Mouse (Mus musculus) kidney, embryonic 15.5 days (tissue): ENCODE measurements around the gene Prg4. TPM values are rescaled to one million over a fixed set of nuclear protein-coding genes. Genes with fewer than 3 reads are reported as not detected.

Source experiments
- ATAC-seq: fragments of 200-750 bp; cut with Nextera tagmentation; replicated peaks from 2 replicates; pipeline ENCODE4 v1.8.0; 2017; ENCODE audit warnings: moderate TSS enrichment; ENCODE audit not compliant: low FRiP score
- H3K27ac ChIP-seq: fragments of 300-500 bp; sonication (generic); 2 replicates; pipeline ENCODE4 v1.5.1; 2015; ENCODE audit warnings: mild to moderate bottlenecking, inconsistent platforms
- H3K27me3 ChIP-seq: fragments of 300-500 bp; sonication (generic); 2 replicates; pipeline ENCODE4 v1.6.1; 2015; ENCODE audit warnings: inconsistent platforms
- H3K36me3 ChIP-seq: fragments of 300-500 bp; sonication (generic); 2 replicates; pipeline ENCODE4 v1.6.1; 2015; ENCODE audit warnings: inconsistent platforms
- H3K4me1 ChIP-seq: fragments of 300-500 bp; sonication (generic); 2 replicates; pipeline ENCODE4 v1.6.1; 2015; ENCODE audit warnings: inconsistent platforms
- H3K4me2 ChIP-seq: fragments of 300-500 bp; sonication (generic); 2 replicates; pipeline ENCODE4 v1.6.1; 2015; ENCODE audit warnings: moderate library complexity, mild to moderate bottlenecking, inconsistent platforms
- H3K4me3 ChIP-seq: fragments of 300-500 bp; sonication (generic); replicated peaks from 2 replicates; pipeline ENCODE4 v1.5.1; 2015; ENCODE audit warnings: mild to moderate bottlenecking, inconsistent platforms
- H3K9ac ChIP-seq: fragments of 300-500 bp; sonication (generic); 2 replicates; pipeline ENCODE4 v1.6.1; 2015; ENCODE audit warnings: mild to moderate bottlenecking, inconsistent platforms
- H3K9me3 ChIP-seq: fragments of 300-500 bp; sonication (generic); replicated peaks from 2 replicates; pipeline ENCODE4 v1.6.1; 2016; ENCODE audit warnings: inconsistent platforms
- WGBS: fragments of 180-500 bp; shearing (Covaris S2); methylation state at CpG from one replicate; pipeline ENCODE4 v1.1.7; 2015; ENCODE audit warnings: mixed read lengths; 5-methylcytosine and 5-hydroxymethylcytosine counted together
- polyA plus RNA-seq: library from polyadenylated mRNA; unstranded; fragments of >200 nt; fragmentation: Nextera tagmentation; extraction: Ambion mirVana; gene quantifications from 2 replicates; pipeline ENCODE4 v1.2.1, GENCODE M21; 2015

Gene Prg4
- 0.46 and 0.79 TPM in 2 replicates for polyA plus RNA-seq

DNA sequence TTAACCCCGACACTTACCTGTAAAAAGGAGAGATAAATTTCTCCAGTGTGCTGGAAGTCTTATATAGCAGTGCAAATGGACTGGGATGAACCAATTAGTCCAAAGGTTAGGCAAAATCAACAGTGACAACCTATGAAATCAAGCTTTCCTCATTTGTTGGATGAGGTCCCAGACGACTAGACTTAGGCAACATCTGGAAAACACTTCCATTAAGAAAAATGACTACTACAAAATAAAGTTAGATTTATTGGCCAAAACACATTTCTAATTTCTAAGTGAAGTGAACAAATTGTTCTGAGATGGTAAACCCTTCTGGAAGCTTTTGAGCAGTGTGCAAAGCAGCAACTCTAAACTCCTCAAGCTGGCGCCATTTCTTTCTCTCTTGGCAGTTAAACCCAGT is at the start of gene Prg4:
Gene Prg4 (minus strand): TSS at position 34 of the 400 bp plus-strand sequence.
- Histone ChIP-seq H3K4me2 (no peak within 1 kb of the TSS), H3K4me3 (no peak within 1 kb of the TSS), H3K9me3 (no peaks in the 10 kb centered on the region), H3K9ac (no peak within 1 kb of the TSS), H3K27me3 (no peaks in the 10 kb centered on the region), H3K4me1 (no peaks in the 10 kb centered on the region), H3K36me3 (no peaks in the 10 kb centered on the region), H3K27ac (no peak within 1 kb of the TSS)
- 73% methylated on average over 3 of the region's 3 CpGs for WGBS
- no peak for ATAC-seq

DNA sequence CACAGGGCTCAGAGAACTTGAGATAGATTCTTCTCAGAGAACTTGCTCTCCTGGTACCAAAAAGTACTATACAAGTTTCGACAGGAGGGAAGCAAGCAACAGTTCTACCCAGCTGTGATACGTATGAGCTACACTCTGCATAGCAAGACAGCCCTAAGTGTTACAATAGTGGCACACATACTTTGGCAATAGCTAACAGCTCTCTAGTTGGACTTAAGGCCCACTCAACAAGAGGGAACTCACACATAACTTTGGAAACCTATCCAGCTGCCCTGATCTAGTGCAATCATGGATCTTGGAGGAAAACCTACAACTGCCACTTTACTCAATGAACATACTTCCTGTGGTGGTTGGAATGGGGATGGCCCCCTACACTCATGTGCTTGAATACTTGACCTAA is 47.1 kb upstream of the Prg4 start:
- 92% methylated on average over 2 of the region's 2 CpGs for WGBS
- Histone ChIP-seq H3K9me3 (no peaks in the 10 kb centered on the region), H3K27ac (no peak overlapping the region), H3K9ac (no peak overlapping the region), H3K4me2 (no peak overlapping the region), H3K4me3 (no peak overlapping the region), H3K4me1 (no peaks in the 10 kb centered on the region), H3K27me3 (no peaks in the 10 kb centered on the region), H3K36me3 (no peaks in the 10 kb centered on the region)
- ATAC-seq, result no peak

DNA sequence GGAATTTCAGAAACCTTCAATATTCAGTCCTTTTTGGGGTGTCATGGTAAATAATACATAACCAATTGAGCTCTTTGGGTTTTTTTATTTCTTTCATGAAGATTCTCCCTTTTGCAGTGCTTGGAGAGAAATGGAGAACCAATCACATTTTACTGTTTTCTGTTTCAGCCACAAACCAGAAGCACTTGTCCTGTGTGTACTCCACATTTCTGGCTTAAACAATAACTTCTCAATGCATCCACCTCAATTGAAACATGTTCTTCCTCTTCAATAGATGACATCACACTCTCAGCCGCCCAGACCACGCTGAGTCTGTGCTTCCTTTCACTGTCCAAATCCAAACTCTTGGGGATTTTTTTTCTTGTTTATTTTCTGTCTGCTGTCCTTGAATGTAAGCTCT is 39.8 kb upstream of the Prg4 start:
- H3K9me3 ChIP-seq, result no peaks in the 10 kb centered on the region
- H3K4me1 ChIP-seq, result no peaks in the 10 kb centered on the region
- H3K4me2 ChIP-seq, result no peak overlapping the region
- ATAC-seq, result no peak
- no peak overlapping the region for H3K27ac ChIP-seq
- H3K27me3 ChIP-seq, result no peaks in the 10 kb centered on the region
- H3K4me3 ChIP-seq, result no peak overlapping the region
- H3K36me3 ChIP-seq, result no peaks in the 10 kb centered on the region
- WGBS, result 57% methylated on average over 2 of the region's 2 CpGs
- H3K9ac ChIP-seq, result no peak overlapping the region

DNA sequence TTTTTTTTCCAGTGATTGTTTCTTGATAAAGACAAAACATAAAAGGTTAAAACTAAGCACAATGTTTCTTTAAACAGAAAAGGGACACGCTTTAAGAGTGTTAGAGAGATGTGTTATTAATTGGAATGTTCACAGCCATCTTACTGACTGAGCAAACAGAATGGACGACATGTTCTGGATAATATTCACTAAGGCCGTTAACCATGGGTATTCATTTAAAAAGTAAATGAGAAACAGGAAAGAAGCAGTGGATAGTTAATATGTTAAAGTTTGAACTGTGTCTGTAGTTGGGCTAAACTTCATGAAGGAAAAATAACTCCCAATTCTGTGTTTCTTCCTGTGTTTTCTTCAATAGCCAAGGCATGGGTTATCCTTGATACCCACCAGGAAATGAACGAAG is 37.4 kb upstream of the Prg4 start:
- peak overlapping the region; percentile 68 for H3K27ac ChIP-seq
- ATAC-seq, result 0 out of 2 replicates have a peak, but pooled peaks have one; percentile 18

DNA sequence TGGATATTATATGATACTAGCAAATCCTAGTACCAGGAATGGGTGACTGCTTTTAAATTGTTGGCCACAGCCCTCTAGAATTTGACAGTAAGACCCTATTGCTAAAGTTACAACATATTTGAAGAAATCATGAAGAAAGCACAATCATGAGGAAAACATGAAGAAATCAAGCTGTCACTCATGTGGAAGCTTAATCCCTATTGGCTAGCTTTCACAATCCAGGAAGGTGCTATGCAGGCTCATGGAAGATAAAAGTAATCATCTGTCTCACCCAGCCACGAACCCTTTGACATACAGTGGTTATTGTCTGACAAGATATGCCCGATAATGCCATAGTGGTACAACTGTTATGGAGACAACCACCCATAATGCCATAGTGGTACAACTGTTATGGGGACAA is 32.2 kb upstream of the Prg4 start:
- no peak overlapping the region for H3K4me2 ChIP-seq
- no peak for ATAC-seq
- 93% methylated on average over 2 of the region's 2 CpGs for WGBS
- no peak overlapping the region for H3K9ac ChIP-seq
- no peaks in the 10 kb centered on the region for H3K27me3 ChIP-seq
- H3K4me3 ChIP-seq, result no peak overlapping the region
- H3K27ac ChIP-seq, result no peak overlapping the region
- no peaks in the 10 kb centered on the region for H3K9me3 ChIP-seq
- no peaks in the 10 kb centered on the region for H3K36me3 ChIP-seq
- H3K4me1 ChIP-seq, result no peaks in the 10 kb centered on the region

More for the DNA sequence above, 37.4 kb upstream of the Prg4 start:
- Histone ChIP-seq H3K9me3 (no peaks in the 10 kb centered on the region), H3K4me2 (no peak overlapping the region), H3K4me3 (no peak overlapping the region), H3K9ac (no peak overlapping the region), H3K27me3 (no peaks in the 10 kb centered on the region), H3K36me3 (no peaks in the 10 kb centered on the region), H3K4me1 (no peaks in the 10 kb centered on the region)
- 78% methylated on average over 4 of the region's 4 CpGs for WGBS

DNA sequence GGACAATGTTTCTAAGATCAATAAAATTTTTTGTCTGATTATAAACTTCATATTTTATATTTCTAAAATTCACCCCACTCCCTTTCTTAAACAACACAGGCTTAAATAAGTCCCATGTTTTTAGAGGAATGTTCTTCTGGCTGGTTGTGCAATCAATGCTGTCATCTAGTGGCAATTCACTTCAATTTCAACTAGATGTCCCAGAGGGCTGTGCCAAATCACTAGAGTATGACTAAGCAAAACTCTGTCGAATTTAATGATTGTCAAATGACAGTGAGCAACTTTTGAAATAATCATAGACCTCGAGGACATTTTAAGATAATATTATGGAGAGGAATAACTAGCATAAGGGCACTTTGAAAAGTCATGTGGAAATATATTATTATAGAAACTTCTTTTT is 31.7 kb upstream of the Prg4 start:
- Histone ChIP-seq H3K9me3 (no peaks in the 10 kb centered on the region), H3K4me3 (no peak overlapping the region), H3K36me3 (no peaks in the 10 kb centered on the region), H3K4me1 (no peaks in the 10 kb centered on the region), H3K27ac (no peak overlapping the region), H3K4me2 (no peak overlapping the region), H3K27me3 (no peaks in the 10 kb centered on the region), H3K9ac (no peak overlapping the region)
- WGBS, result 70% methylated on average over 2 of the region's 2 CpGs
- no peak for ATAC-seq

DNA sequence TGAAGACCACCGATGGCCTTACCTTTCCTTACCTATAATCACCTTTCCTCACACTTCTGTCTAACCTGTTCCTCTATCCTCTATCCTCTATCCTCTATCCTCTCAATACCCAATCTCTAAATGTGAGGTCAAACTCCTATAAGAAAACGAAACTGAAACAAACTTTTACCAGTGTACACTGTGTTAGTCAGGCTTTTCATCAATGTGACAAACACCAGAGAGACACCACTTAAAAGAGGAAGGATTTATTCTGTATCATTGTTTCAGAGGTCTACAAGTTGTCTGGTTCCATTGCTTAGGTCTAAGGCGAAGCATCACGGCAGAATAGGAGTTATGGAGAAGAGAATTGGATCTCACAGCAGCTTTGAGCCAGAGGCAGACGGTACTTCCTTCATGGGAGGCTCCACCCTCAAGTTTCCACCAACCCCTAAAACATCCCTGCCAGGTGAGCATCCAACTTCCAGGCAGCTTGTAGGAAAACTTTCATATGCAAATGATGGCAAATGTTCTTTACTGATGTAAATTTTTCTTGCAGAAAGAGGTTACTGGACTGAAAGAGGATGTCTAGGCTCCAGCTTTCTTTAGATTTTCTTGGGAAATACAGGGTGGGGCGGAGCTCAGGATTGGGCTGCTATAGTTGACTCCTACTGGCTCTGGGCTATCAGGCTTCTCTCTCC is 30.8 kb upstream of the Prg4 start:
- Histone ChIP-seq H3K36me3 (no peaks in the 10 kb centered on the region), H3K9me3 (no peaks in the 10 kb centered on the region), H3K27me3 (no peaks in the 10 kb centered on the region), H3K4me1 (no peaks in the 10 kb centered on the region), H3K4me2 (no peak overlapping the region), H3K27ac (no peak overlapping the region), H3K4me3 (no peak overlapping the region), H3K9ac (no peak overlapping the region)
- WGBS, result 83% methylated on average over 6 of the region's 6 CpGs
- ATAC-seq, result no peak

DNA sequence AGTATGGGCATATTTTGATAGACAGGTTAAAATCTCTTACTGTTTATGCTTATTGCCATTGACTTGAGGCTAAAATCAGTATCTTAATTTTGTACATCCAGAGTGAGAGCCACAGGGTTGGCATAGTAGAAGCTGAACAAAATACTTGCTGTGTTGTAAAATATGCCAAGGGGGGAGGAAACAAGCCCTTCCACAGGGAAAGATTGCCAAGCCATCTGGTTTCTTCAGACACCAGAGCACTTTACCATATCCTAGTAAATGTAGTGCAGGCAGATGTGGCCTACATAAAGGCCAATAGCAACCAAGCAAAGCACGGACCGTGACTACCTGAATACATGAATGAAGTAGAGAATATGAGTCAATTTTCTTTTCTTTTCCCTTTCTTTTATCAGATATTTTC is 23.2 kb upstream of the Prg4 start:
- WGBS, result 98% methylated on average over 2 of the region's 2 CpGs
- Histone ChIP-seq H3K9ac (no peak overlapping the region), H3K36me3 (no peaks in the 10 kb centered on the region), H3K9me3 (no peaks in the 10 kb centered on the region), H3K27ac (no peak overlapping the region), H3K4me2 (no peak overlapping the region), H3K4me1 (no peaks in the 10 kb centered on the region), H3K27me3 (no peaks in the 10 kb centered on the region), H3K4me3 (no peak overlapping the region)
- ATAC-seq, result no peak

DNA sequence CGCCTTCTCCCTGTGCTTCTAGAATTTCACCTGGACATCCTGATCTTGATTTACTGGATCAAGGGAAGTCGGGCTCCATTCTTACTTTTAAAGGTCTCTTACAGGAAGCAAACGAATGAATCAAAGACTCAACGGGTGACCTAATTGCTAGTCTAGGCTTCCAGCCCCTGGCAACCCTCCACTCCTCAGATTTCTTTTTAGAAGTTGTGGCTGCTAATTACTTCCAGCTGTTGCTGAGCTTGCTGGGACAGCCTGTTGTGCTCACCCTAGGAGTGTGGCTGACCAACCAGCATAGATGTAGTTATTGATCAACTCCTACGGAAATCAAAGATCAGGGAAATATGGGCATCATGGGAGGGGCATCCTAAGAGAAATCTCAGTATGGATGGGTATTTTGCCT is 14.7 kb upstream of the Prg4 start:
- Histone ChIP-seq H3K9me3 (no peaks in the 10 kb centered on the region), H3K36me3 (no peaks in the 10 kb centered on the region), H3K4me3 (no peak overlapping the region), H3K4me2 (no peak overlapping the region), H3K9ac (no peak overlapping the region), H3K27ac (no peak overlapping the region), H3K4me1 (no peaks in the 10 kb centered on the region), H3K27me3 (no peaks in the 10 kb centered on the region)
- WGBS, result 32% methylated on average over 5 of the region's 5 CpGs
- ATAC-seq, result peak; percentile 79

DNA sequence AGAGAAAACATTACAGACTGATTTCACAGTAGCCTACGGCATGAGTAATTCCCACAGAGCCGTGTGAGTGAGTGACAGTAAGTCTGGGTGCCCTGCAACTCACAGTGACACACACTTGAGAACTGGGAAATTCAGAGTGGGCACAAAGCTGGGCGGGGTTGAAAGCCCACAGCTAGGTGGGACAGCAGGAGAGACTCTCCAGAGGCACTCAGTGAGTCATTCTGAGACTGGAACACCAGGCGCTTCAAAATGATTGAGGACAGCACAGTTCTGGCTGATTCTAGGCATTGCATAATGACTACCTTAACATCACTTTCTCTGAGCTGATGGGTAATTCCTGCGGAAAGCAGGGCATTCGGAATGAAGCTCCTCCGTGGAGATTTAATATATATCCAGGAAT is 6.6 kb upstream of the Prg4 start:
- Histone ChIP-seq H3K27me3 (no peaks in the 10 kb centered on the region), H3K4me2 (no peak overlapping the region), H3K27ac (no peak overlapping the region), H3K4me1 (no peaks in the 10 kb centered on the region), H3K36me3 (no peaks in the 10 kb centered on the region), H3K4me3 (no peak overlapping the region), H3K9ac (no peak overlapping the region), H3K9me3 (peaks cover 7% of the 10 kb centered on the region; the same call in 1 of the 2 replicates)
- no peak for ATAC-seq
- 66% methylated on average over 7 of the region's 7 CpGs for WGBS

DNA sequence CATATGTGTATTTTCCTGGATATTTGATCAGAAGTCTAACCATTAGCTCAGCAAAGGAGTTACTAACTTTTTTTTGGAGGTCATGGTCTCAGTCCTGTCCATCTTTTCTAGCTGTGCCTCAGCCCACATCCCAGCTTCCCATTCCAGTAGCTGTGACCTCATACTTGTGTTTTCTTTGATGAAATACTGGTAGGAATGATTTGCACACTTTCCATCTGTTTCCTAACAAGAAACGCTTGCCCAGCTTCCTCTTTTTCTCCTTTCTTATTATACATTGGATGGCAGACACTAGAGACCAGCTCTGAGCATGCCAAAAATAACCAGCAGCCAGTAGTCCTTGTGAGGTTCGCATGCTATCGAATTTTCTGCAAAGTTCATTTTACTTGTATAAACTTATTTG is 4.0 kb upstream of the Prg4 start:
- Histone ChIP-seq H3K9me3 (peaks cover 3% of the 10 kb centered on the region; the same call in 1 of the 2 replicates), H3K27ac (no peak overlapping the region), H3K4me2 (no peak overlapping the region), H3K9ac (no peak overlapping the region), H3K4me1 (no peaks in the 10 kb centered on the region), H3K27me3 (no peaks in the 10 kb centered on the region), H3K4me3 (no peak overlapping the region), H3K36me3 (no peaks in the 10 kb centered on the region)
- WGBS, result 82% methylated on average over 3 of the region's 3 CpGs
- no peak for ATAC-seq

DNA sequence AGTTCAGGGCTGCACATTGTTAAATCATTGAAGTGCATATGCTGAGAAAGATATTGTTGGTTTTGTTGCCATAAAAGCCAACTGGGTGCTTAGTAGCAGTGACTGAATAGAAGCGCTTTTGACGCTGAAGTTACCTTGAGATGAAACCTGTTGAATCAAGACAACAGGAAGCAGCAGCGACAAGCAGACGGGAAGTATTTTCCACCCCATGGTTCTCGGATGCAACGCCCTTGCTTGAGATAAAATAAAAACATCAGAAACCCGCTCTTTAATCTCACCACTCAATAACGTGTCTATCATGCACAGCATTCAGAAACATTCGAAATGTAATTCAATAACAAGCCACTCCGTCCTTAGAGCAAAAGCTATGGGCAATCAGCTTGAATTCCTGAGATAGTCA is 601 bp downstream of the Prg4 start:
- Histone ChIP-seq H3K9me3 (no peaks in the 10 kb centered on the region), H3K36me3 (no peaks in the 10 kb centered on the region), H3K27me3 (no peaks in the 10 kb centered on the region), H3K4me1 (no peaks in the 10 kb centered on the region), H3K4me3 (no peak overlapping the region), H3K27ac (no peak overlapping the region), H3K4me2 (no peak overlapping the region), H3K9ac (no peak overlapping the region)
- ATAC-seq, result no peak
- WGBS, result 82% methylated on average over 10 of the region's 10 CpGs

DNA sequence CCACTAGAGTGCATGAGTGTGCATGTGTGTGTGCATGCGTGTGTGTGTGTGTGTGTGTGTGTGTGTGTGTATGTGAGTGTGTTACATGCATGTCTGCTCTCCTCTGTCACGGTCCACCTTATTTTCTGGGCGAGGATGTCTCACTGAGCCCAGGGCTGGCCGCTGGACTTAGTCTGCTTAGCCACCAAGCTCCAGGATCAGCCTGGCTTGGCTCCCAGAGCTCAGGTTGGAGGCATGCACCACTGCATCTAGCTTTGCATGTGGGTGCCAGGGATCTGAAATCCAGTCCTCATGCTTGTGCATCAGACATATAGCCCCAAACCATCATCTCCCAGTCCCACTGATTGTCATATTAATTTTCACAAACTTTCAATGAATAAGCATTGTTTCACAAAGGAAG is 2.3 kb downstream of the Prg4 start:
- H3K36me3 ChIP-seq, result no peaks in the 10 kb centered on the region
- H3K4me1 ChIP-seq, result no peaks in the 10 kb centered on the region
- 91% methylated on average over 4 of the region's 4 CpGs for WGBS
- H3K4me3 ChIP-seq, result no peak overlapping the region
- no peaks in the 10 kb centered on the region for H3K9me3 ChIP-seq
- H3K9ac ChIP-seq, result no peak overlapping the region
- no peaks in the 10 kb centered on the region for H3K27me3 ChIP-seq
- no peak for ATAC-seq
- no peak overlapping the region for H3K4me2 ChIP-seq
- H3K27ac ChIP-seq, result no peak overlapping the region
